Mouse (Mus musculus): Measurements from ENCODE around the gene Phospho1. TPM values are rescaled to one million over a fixed set of nuclear protein-coding genes. Genes with fewer than 3 reads are reported as not detected.
A peak's percentile ranks its signal among the peaks of the same experiment; 100 is the strongest.

Phospho1 gene
- polyA plus RNA-seq, 1 experiment from 2014 or later, result not detected

- H3K27ac ChIP-seq (ENCODE audit: low read depth, low read length), result no peak overlapping the region
- H3K9me3 ChIP-seq (ENCODE audit: control insufficient read depth, low read length), result peaks cover 4% of the 10 kb centered on the region; the same call in 1 of the 2 replicates
- no peaks in the 10 kb centered on the region for H3K4me1 ChIP-seq (ENCODE audit: control insufficient read depth, insufficient read depth, low read length)
- WGBS, result 93% methylated on average over 4 of the region's 4 CpGs
- no peak overlapping the region for H3K4me2 ChIP-seq (replicated peaks; ENCODE audit: low read depth, low read length)
- H3K36me3 ChIP-seq (ENCODE audit: control insufficient read depth, insufficient read depth, low read length), result no peaks in the 10 kb centered on the region
- no peak overlapping the region for H3K4me3 ChIP-seq (ENCODE audit: low read length)
- no peak for ATAC-seq (ENCODE audit: low FRiP score, low TSS enrichment)
- no peaks in the 10 kb centered on the region for H3K27me3 ChIP-seq (ENCODE audit: control insufficient read depth, insufficient read depth, low read length)
- no peak overlapping the region for H3K9ac ChIP-seq (ENCODE audit: low read depth, low read length)
Observed at GRCm38 (mm10) chr11:95785675-95786074, 38.6 kb upstream of the Phospho1 start.

GRCm38 (mm10) chr11:95786511-95786910 lies 37.8 kb upstream of the Phospho1 start:
- no peaks in the 10 kb centered on the region for H3K36me3 ChIP-seq (ENCODE audit: control insufficient read depth, insufficient read depth, low read length)
- no peaks in the 10 kb centered on the region for H3K27me3 ChIP-seq (ENCODE audit: control insufficient read depth, insufficient read depth, low read length)
- ATAC-seq (ENCODE audit: low FRiP score, low TSS enrichment), result no peak; the same call in 1 of the 2 replicates
- H3K9ac ChIP-seq (ENCODE audit: low read depth, low read length), result no peak overlapping the region
- H3K4me3 ChIP-seq (ENCODE audit: low read length), result no peak overlapping the region
- H3K9me3 ChIP-seq (ENCODE audit: control insufficient read depth, low read length), result peaks cover 4% of the 10 kb centered on the region; the same call in 1 of the 2 replicates
- H3K4me1 ChIP-seq (ENCODE audit: control insufficient read depth, insufficient read depth, low read length), result no peaks in the 10 kb centered on the region
- no peak overlapping the region for H3K4me2 ChIP-seq (replicated peaks; ENCODE audit: low read depth, low read length)
- no peak overlapping the region for H3K27ac ChIP-seq (ENCODE audit: low read depth, low read length)
- 68% methylated on average over 6 of the region's 6 CpGs for WGBS

- H3K9me3 ChIP-seq (ENCODE audit: control insufficient read depth, low read length), result peaks cover 4% of the 10 kb centered on the region; the same call in 1 of the 2 replicates
- no peaks in the 10 kb centered on the region for H3K27me3 ChIP-seq (ENCODE audit: control insufficient read depth, insufficient read depth, low read length)
- no peak for ATAC-seq (ENCODE audit: low FRiP score, low TSS enrichment)
- H3K9ac ChIP-seq (ENCODE audit: low read depth, low read length), result no peak overlapping the region
- no peak overlapping the region for H3K4me3 ChIP-seq (ENCODE audit: low read length)
- no peak overlapping the region for H3K27ac ChIP-seq (ENCODE audit: low read depth, low read length)
- no peaks in the 10 kb centered on the region for H3K36me3 ChIP-seq (ENCODE audit: control insufficient read depth, insufficient read depth, low read length)
- 73% methylated on average over 8 of the region's 8 CpGs for WGBS
- H3K4me1 ChIP-seq (ENCODE audit: control insufficient read depth, insufficient read depth, low read length), result no peaks in the 10 kb centered on the region
- H3K4me2 ChIP-seq (replicated peaks; ENCODE audit: low read depth, low read length), result no peak overlapping the region
Observed at GRCm38 (mm10) chr11:95789451-95789891, 34.8 kb upstream of the Phospho1 start.

GRCm38 (mm10) chr11:95791787-95792186 lies 32.5 kb upstream of the Phospho1 start:
- H3K9me3 ChIP-seq (ENCODE audit: control insufficient read depth, low read length), result no peaks in the 10 kb centered on the region
- H3K27me3 ChIP-seq (ENCODE audit: control insufficient read depth, insufficient read depth, low read length), result no peaks in the 10 kb centered on the region; the same call in none of the 2 replicates
- H3K4me2 ChIP-seq (replicated peaks; ENCODE audit: low read depth, low read length), result no peak overlapping the region
- H3K27ac ChIP-seq (ENCODE audit: low read depth, low read length), result no peak overlapping the region
- 63% methylated on average over 13 of the region's 13 CpGs for WGBS
- no peak for ATAC-seq (ENCODE audit: low FRiP score, low TSS enrichment)
- no peaks in the 10 kb centered on the region for H3K36me3 ChIP-seq (ENCODE audit: control insufficient read depth, insufficient read depth, low read length)
- H3K4me1 ChIP-seq (ENCODE audit: control insufficient read depth, insufficient read depth, low read length), result peaks cover 4% of the 10 kb centered on the region; the same call in 1 of the 2 replicates
- H3K4me3 ChIP-seq (ENCODE audit: low read length), result no peak overlapping the region
- H3K9ac ChIP-seq (ENCODE audit: low read depth, low read length), result no peak overlapping the region

- no peak overlapping the region for H3K4me3 ChIP-seq (ENCODE audit: low read length)
- H3K27me3 ChIP-seq (ENCODE audit: control insufficient read depth, insufficient read depth, low read length), result peaks cover 6% of the 10 kb centered on the region
- H3K9ac ChIP-seq (ENCODE audit: low read depth, low read length), result no peak overlapping the region
- WGBS, result 93% methylated on average over 8 of the region's 8 CpGs
- no peak overlapping the region for H3K27ac ChIP-seq (ENCODE audit: low read depth, low read length)
- ATAC-seq (ENCODE audit: low FRiP score, low TSS enrichment), result no peak
- no peak overlapping the region for H3K4me2 ChIP-seq (replicated peaks; ENCODE audit: low read depth, low read length)
- H3K4me1 ChIP-seq (ENCODE audit: control insufficient read depth, insufficient read depth, low read length), result peaks cover 4% of the 10 kb centered on the region; the same call in 1 of the 2 replicates
- H3K9me3 ChIP-seq (ENCODE audit: control insufficient read depth, low read length), result no peaks in the 10 kb centered on the region
- no peaks in the 10 kb centered on the region for H3K36me3 ChIP-seq (ENCODE audit: control insufficient read depth, insufficient read depth, low read length)
Observed at GRCm38 (mm10) chr11:95792950-95793509, 31.3 kb upstream of the Phospho1 start.

- Histone ChIP-seq H3K4me1 (ENCODE audit: control insufficient read depth, insufficient read depth, low read length) (peaks cover 4% of the 10 kb centered on the region; the same call in 1 of the 2 replicates), H3K27ac (ENCODE audit: low read depth, low read length) (no peak overlapping the region), H3K27me3 (ENCODE audit: control insufficient read depth, insufficient read depth, low read length) (peaks cover 6% of the 10 kb centered on the region), H3K9me3 (ENCODE audit: control insufficient read depth, low read length) (no peaks in the 10 kb centered on the region), H3K4me2 (replicated peaks; ENCODE audit: low read depth, low read length) (no peak overlapping the region), H3K9ac (ENCODE audit: low read depth, low read length) (no peak overlapping the region), H3K36me3 (ENCODE audit: control insufficient read depth, insufficient read depth, low read length) (no peaks in the 10 kb centered on the region), H3K4me3 (ENCODE audit: low read length) (no peak overlapping the region)
- WGBS, result 55% methylated on average over 5 of the region's 5 CpGs
- ATAC-seq (ENCODE audit: low FRiP score, low TSS enrichment), result no peak
Observed at GRCm38 (mm10) chr11:95794201-95794600, 30.1 kb upstream of the Phospho1 start.

GRCm38 (mm10) chr11:95795582-95795981 lies 28.7 kb upstream of the Phospho1 start:
- 50% methylated on average over 5 of the region's 5 CpGs for WGBS
- no peak overlapping the region for H3K4me2 ChIP-seq (replicated peaks; ENCODE audit: low read depth, low read length)
- no peak for ATAC-seq (ENCODE audit: low FRiP score, low TSS enrichment)

GRCm38 (mm10) chr11:95805010-95805409 lies 19.3 kb upstream of the Phospho1 start:
- H3K4me3 ChIP-seq (ENCODE audit: low read length), result no peak overlapping the region
- WGBS, result 70% methylated on average over 5 of the region's 5 CpGs
- H3K27ac ChIP-seq (ENCODE audit: low read depth, low read length), result no peak overlapping the region
- H3K9me3 ChIP-seq (ENCODE audit: control insufficient read depth, low read length), result peaks cover 3% of the 10 kb centered on the region; the same call in 1 of the 2 replicates
- H3K36me3 ChIP-seq (ENCODE audit: control insufficient read depth, insufficient read depth, low read length), result no peaks in the 10 kb centered on the region
- H3K4me2 ChIP-seq (replicated peaks; ENCODE audit: low read depth, low read length), result no peak overlapping the region
- no peak overlapping the region for H3K9ac ChIP-seq (ENCODE audit: low read depth, low read length)
- no peaks in the 10 kb centered on the region for H3K27me3 ChIP-seq (ENCODE audit: control insufficient read depth, insufficient read depth, low read length)
- no peak for ATAC-seq (ENCODE audit: low FRiP score, low TSS enrichment)
- H3K4me1 ChIP-seq (ENCODE audit: control insufficient read depth, insufficient read depth, low read length), result no peaks in the 10 kb centered on the region

More at GRCm38 (mm10) chr11:95795582-95795981, 28.7 kb upstream of the Phospho1 start:
- Histone ChIP-seq H3K4me3 (ENCODE audit: low read length) (no peak overlapping the region), H3K9ac (ENCODE audit: low read depth, low read length) (no peak overlapping the region), H3K27ac (ENCODE audit: low read depth, low read length) (no peak overlapping the region), H3K4me1 (ENCODE audit: control insufficient read depth, insufficient read depth, low read length) (peaks cover 4% of the 10 kb centered on the region; the same call in 1 of the 2 replicates), H3K9me3 (ENCODE audit: control insufficient read depth, low read length) (no peaks in the 10 kb centered on the region), H3K27me3 (ENCODE audit: control insufficient read depth, insufficient read depth, low read length) (peaks cover 6% of the 10 kb centered on the region), H3K36me3 (ENCODE audit: control insufficient read depth, insufficient read depth, low read length) (no peaks in the 10 kb centered on the region)

- no peaks in the 10 kb centered on the region for H3K36me3 ChIP-seq (ENCODE audit: control insufficient read depth, insufficient read depth, low read length)
- peaks cover 3% of the 10 kb centered on the region; the same call in 1 of the 2 replicates for H3K9me3 ChIP-seq (ENCODE audit: control insufficient read depth, low read length)
- no peaks in the 10 kb centered on the region for H3K27me3 ChIP-seq (ENCODE audit: control insufficient read depth, insufficient read depth, low read length)
- no peak overlapping the region for H3K27ac ChIP-seq (ENCODE audit: low read depth, low read length)
- no peak overlapping the region for H3K4me3 ChIP-seq (ENCODE audit: low read length)
- ATAC-seq (ENCODE audit: low FRiP score, low TSS enrichment), result 0 out of 2 replicates have a peak, but pooled peaks have one; percentile 12
- H3K4me1 ChIP-seq (ENCODE audit: control insufficient read depth, insufficient read depth, low read length), result no peaks in the 10 kb centered on the region
- 23% methylated on average over 3 of the region's 3 CpGs for WGBS
- H3K4me2 ChIP-seq (replicated peaks; ENCODE audit: low read depth, low read length), result no peak overlapping the region
- H3K9ac ChIP-seq (ENCODE audit: low read depth, low read length), result no peak overlapping the region
Observed at GRCm38 (mm10) chr11:95805527-95805926, 18.8 kb upstream of the Phospho1 start.

All from kidney, embryonic 14.5 days (tissue).